Mouse (Mus musculus): ENCODE measurements around the gene Tas2r129.
"Not testable (repeated sequence)": the region's sequence is repeated elsewhere in the genome, so short reads cannot be mapped to it uniquely, and the experiment has no call there.

Gene Tas2r129

GRCm38 (mm10) chr6:132950802-132951201 lies at the start of gene Tas2r129:
Tas2r129 (plus strand) TSS chr6:132951102.
- DNase-seq (ENCODE audit: low read depth) = no peak

GRCm38 (mm10) chr6:132909351-132909750 lies 41.6 kb upstream of the Tas2r129 start, which contains the start of gene Tas2r125:
Tas2r125 (plus strand) TSS chr6:132909651.
- no peak for DNase-seq (ENCODE audit: low read depth)

GRCm38 (mm10) chr6:132941376-132941775 lies 9.5 kb upstream of the Tas2r129 start:
- not testable (repeated sequence) for DNase-seq (ENCODE audit: low read depth)

- DNase-seq (ENCODE audit: low read depth) = no peak
These were observed 6.9 kb downstream of the Tas2r129 start, which contains the start of gene Tas2r131 for GRCm38 (mm10) chr6:132957819-132958218. Tas2r131 (minus strand) TSS chr6:132957919.

GRCm38 (mm10) chr6:132980865-132981264 lies 30.0 kb downstream of the Tas2r129 start, which contains the start of gene Tas2r109:
Tas2r109 (minus strand) TSS chr6:132980965.
- no peak for DNase-seq (ENCODE audit: low read depth)

All from c-Kit-positive CD71-positive TER-119-negative erythroid progenitor cells, embryonic 14.5 days (primary cell).